Mouse (Mus musculus): ENCODE measurements around the gene Cfl1. TPM values are rescaled to one million over a fixed set of nuclear protein-coding genes. Genes with fewer than 3 reads are reported as not detected.
"Not testable (repeated sequence)": the region's sequence is repeated elsewhere in the genome, so short reads cannot be mapped to it uniquely, and the experiment has no call there.

Gene Cfl1
- polyA plus RNA-seq, 1 experiment = 151 TPM

GRCm38 (mm10) chr19:5485821-5486220, 4.4 kb upstream of the Cfl1 start:
- Histone ChIP-seq H3K27me3 (ENCODE audit: control insufficient read depth) (no peaks in the 10 kb centered on the region), H3K36me3 (ENCODE audit: control insufficient read depth) (peaks cover 55% of the 10 kb centered on the region), H3K4me1 (ENCODE audit: control insufficient read depth) (peaks cover 59% of the 10 kb centered on the region), H3K4me3 (replicated peaks) (no peak overlapping the region), H3K9me3 (ENCODE audit: control insufficient read depth, low read length) (no peaks in the 10 kb centered on the region)
- TF ChIP-seq TAL1 (IDR thresholded peaks at IDR 0.05; ENCODE audit: low read length) = no peak
- TF ChIP-seq GATA1 (IDR thresholded peaks at IDR 0.05; ENCODE audit: low read length) = no peak

- Histone ChIP-seq H3K4me3 (replicated peaks) (no peak overlapping the region), H3K9me3 (ENCODE audit: control insufficient read depth, low read length) (no peaks in the 10 kb centered on the region), H3K4me1 (ENCODE audit: control insufficient read depth) (peaks cover 64% of the 10 kb centered on the region), H3K36me3 (ENCODE audit: control insufficient read depth) (peaks cover 55% of the 10 kb centered on the region), H3K27me3 (ENCODE audit: control insufficient read depth) (no peaks in the 10 kb centered on the region)
- TF ChIP-seq GATA1 (IDR thresholded peaks at IDR 0.05; ENCODE audit: low read length) = no peak
- TF ChIP-seq TAL1 (IDR thresholded peaks at IDR 0.05; ENCODE audit: low read length) = no peak
Observed at GRCm38 (mm10) chr19:5486286-5486685, 4.0 kb upstream of the Cfl1 start.

GRCm38 (mm10) chr19:5486771-5487170, 3.5 kb upstream of the Cfl1 start:
- Histone ChIP-seq H3K4me3 (replicated peaks) (peak overlapping the region; percentile 66), H3K9me3 (ENCODE audit: control insufficient read depth, low read length) (no peaks in the 10 kb centered on the region), H3K27me3 (ENCODE audit: control insufficient read depth) (no peaks in the 10 kb centered on the region), H3K4me1 (ENCODE audit: control insufficient read depth) (peaks cover 68% of the 10 kb centered on the region), H3K36me3 (ENCODE audit: control insufficient read depth) (peaks cover 52% of the 10 kb centered on the region)
- TF ChIP-seq GATA1 (IDR thresholded peaks at IDR 0.05; ENCODE audit: low read length) = no peak
- TF ChIP-seq TAL1 (IDR thresholded peaks at IDR 0.05; ENCODE audit: low read length) = no peak

GRCm38 (mm10) chr19:5487768-5488550, 2.3 kb upstream of the Cfl1 start, which contains the start of gene Mus81:
Gene Mus81 (minus strand): TSS chr19:5488402.
- Histone ChIP-seq H3K36me3 (ENCODE audit: control insufficient read depth) (peaks cover 53% of the 10 kb centered on the region), H3K4me1 (ENCODE audit: control insufficient read depth) (peaks cover 78% of the 10 kb centered on the region)

GRCm38 (mm10) chr19:5488878-5489571, 1.2 kb upstream of the Cfl1 start:
- Histone ChIP-seq H3K36me3 (ENCODE audit: control insufficient read depth) (peaks cover 53% of the 10 kb centered on the region), H3K27me3 (ENCODE audit: control insufficient read depth) (no peaks in the 10 kb centered on the region), H3K4me1 (ENCODE audit: control insufficient read depth) (peaks cover 71% of the 10 kb centered on the region), H3K4me3 (replicated peaks) (peak overlapping the region; percentile 66), H3K9me3 (ENCODE audit: control insufficient read depth, low read length) (no peaks in the 10 kb centered on the region)
- TF ChIP-seq GATA1 (IDR thresholded peaks at IDR 0.05; ENCODE audit: low read length) (no peak), TAL1 (IDR thresholded peaks at IDR 0.05; ENCODE audit: low read length) (no peak)

More at GRCm38 (mm10) chr19:5487768-5488550, 2.3 kb upstream of the Cfl1 start, which contains the start of gene Mus81:
- TF ChIP-seq TAL1 (IDR thresholded peaks at IDR 0.05; ENCODE audit: low read length) = no peak
- no peaks in the 10 kb centered on the region for H3K9me3 ChIP-seq (ENCODE audit: control insufficient read depth, low read length)
- no peaks in the 10 kb centered on the region for H3K27me3 ChIP-seq (ENCODE audit: control insufficient read depth)
- peak within 1 kb of the TSS; percentile 66 for H3K4me3 ChIP-seq (replicated peaks)

- peaks cover 53% of the 10 kb centered on the region for H3K36me3 ChIP-seq (ENCODE audit: control insufficient read depth)
- H3K27me3 ChIP-seq (ENCODE audit: control insufficient read depth); H3K9me3 ChIP-seq (ENCODE audit: control insufficient read depth, low read length): not testable (repeated sequence)
- peaks cover 71% of the 10 kb centered on the region for H3K4me1 ChIP-seq (ENCODE audit: control insufficient read depth)
- H3K4me3 ChIP-seq (replicated peaks) = peak overlapping the region; percentile 99
Observed at GRCm38 (mm10) chr19:5489721-5490120, 534 bp upstream of the Cfl1 start.

GRCm38 (mm10) chr19:5490898-5491708, 848 bp downstream of the Cfl1 start:
- Histone ChIP-seq H3K4me1 (ENCODE audit: control insufficient read depth) (peaks cover 70% of the 10 kb centered on the region), H3K9me3 (ENCODE audit: control insufficient read depth, low read length) (no peaks in the 10 kb centered on the region), H3K4me3 (replicated peaks) (peak overlapping the region; percentile 99), H3K27me3 (ENCODE audit: control insufficient read depth) (no peaks in the 10 kb centered on the region), H3K36me3 (ENCODE audit: control insufficient read depth) (peaks cover 52% of the 10 kb centered on the region)
- TF ChIP-seq TAL1 (IDR thresholded peaks at IDR 0.05; ENCODE audit: low read length) (no peak), GATA1 (IDR thresholded peaks at IDR 0.05; ENCODE audit: low read length) (no peak)

GRCm38 (mm10) chr19:5492641-5493040, 2.4 kb downstream of the Cfl1 start:
- TF ChIP-seq GATA1 (IDR thresholded peaks at IDR 0.05; ENCODE audit: low read length) = no peak
- TF ChIP-seq TAL1 (IDR thresholded peaks at IDR 0.05; ENCODE audit: low read length) = no peak
- Histone ChIP-seq H3K9me3 (ENCODE audit: control insufficient read depth, low read length) (no peaks in the 10 kb centered on the region), H3K4me1 (ENCODE audit: control insufficient read depth) (peaks cover 55% of the 10 kb centered on the region), H3K27me3 (ENCODE audit: control insufficient read depth) (no peaks in the 10 kb centered on the region), H3K36me3 (ENCODE audit: control insufficient read depth) (peaks cover 59% of the 10 kb centered on the region), H3K4me3 (replicated peaks) (no peak overlapping the region)

GRCm38 (mm10) chr19:5493301-5493721, 3.1 kb downstream of the Cfl1 start:
- H3K27me3 ChIP-seq (ENCODE audit: control insufficient read depth); H3K4me3 ChIP-seq (replicated peaks); H3K9me3 ChIP-seq (ENCODE audit: control insufficient read depth, low read length): not testable (repeated sequence)
- peaks cover 48% of the 10 kb centered on the region for H3K4me1 ChIP-seq (ENCODE audit: control insufficient read depth)
- peaks cover 66% of the 10 kb centered on the region for H3K36me3 ChIP-seq (ENCODE audit: control insufficient read depth)
